Mouse (Mus musculus): ENCODE measurements at regions not wholly inside any gene's neighbourhood (a gene's known extent, or its start where the extent isn't known, plus 50 kb on each side); places are given as distances from the start of the nearest gene placed in this dataset.

- TF ChIP-seq CTCF (conservative IDR thresholded peaks at IDR 0.05; ENCODE audit: insufficient read depth, insufficient read length, low read depth, low read length) (no peak), POLR2A (IDR thresholded peaks at IDR 0.05; ENCODE audit: low read depth, low read length) (no peak)
Measured at GRCm38 (mm10) chr7:135806139-135806538, 90.0 kb upstream of the Mki67 start.
